Mouse (Mus musculus) brain, embryonic 18.5 days (tissue): ENCODE measurements at regions not wholly inside any gene's neighbourhood (a gene's known extent, or its start where the extent isn't known, plus 50 kb on each side); places are given as distances from the start of the nearest gene placed in this dataset.
A peak's percentile ranks its signal among the peaks of the same experiment; 100 is the strongest.

Experiments used
- DNase-seq: peaks from one replicate; pipeline ENCODE4 v3.0.0-alpha.2; 2012; ENCODE audit warnings: low read depth, low spot score

DNA sequence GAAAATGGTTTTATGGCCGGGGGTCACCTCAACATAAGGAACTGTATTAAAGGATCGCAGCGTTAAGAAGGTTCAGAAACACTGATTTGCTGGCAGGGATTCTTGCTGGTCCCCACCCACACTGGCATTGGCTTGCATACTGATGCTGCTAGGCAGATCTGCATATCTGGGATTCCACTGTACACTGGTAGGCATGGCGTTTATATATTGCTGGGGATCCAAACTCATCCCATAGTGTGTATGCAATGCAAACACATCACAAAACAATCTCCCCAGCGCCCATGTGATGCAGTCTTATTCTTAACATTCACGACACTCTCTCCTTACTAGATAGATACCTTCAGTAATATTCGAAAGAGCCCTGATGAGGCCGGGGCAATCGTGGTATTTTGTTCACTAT, 105.0 kb downstream of the Dyrk2 start:
- DNase-seq: no peak

DNA sequence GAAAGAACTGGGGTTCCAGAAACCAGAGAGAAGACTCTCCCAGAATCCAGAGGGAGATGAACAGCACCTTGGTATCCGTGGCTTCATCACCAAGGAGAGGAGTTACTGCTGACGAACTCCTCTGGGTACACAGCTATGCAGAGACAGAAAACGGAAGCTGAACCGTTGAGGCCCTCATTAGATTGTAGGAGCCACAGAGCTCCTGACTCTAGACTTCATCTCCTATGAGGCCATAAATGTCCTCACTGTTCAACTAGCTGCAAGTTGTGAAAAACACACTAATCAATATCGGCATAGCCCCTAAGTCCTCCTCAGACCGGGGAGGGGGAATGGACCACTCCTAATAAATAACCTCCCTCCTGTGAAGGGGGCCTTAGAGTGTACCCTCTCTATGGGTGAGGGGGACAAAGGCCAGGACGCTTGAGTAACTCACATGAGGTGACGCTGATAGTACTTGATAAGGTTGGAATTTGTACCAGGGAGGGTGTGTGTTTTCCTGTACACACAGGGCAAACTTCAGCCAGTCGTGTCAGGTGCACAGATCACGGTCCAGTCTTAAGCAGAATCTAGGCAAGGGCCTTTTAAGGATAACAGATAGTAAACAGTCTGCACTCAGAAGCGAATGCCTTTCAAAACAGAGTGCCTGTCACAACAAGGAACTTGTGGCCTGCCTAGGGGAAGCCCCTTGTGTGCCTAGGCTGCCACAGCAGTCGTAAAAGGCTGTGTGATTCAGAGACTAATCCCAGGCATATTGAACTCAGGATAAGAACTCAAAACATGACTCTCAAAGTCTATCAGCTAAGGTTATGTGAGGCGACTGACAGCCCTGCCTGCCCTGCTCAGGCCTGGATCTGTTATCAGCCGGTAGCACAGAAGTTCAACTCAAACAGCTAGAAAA, 104.2 kb downstream of the Dyrk2 start:
- no peak for DNase-seq

DNA sequence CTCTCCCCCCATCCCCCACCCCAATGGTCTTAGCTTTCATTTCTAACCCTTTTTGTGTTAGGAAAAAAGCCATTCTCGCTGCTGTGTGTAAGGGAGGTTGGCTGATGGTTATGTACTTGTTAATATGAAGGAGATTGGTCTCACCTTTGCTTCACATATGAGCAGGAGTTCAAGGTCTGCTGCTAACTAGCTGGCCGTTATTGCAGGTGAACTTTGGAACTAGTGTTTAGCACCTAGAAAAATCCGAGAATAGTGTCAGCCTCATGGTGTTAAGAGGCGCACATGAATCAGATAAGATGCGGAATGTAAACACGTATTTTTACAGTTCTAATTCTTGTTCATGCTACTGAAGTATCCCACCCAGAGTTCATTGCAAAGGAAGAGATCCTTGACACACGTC, 103.2 kb downstream of the Dyrk2 start:
- DNase-seq: no peak

DNA sequence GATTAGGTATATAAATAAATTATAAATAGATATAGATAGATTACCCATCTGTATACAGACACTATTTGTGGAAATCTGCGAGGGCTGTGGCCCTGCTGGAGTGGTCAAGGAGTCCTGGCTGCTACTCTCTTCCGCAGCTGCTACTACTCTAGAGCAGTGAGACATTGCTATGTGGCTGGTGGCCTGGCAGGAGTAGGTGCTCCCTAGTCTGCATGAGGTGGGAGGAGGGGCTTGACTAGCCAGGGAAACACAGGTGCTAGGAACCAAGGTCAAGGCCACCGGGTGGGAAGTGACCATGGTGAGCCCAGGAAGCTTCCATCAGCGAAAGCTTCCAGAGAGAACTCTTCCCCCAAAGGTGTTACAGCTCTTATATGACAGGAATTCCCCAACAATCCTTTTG, 100.3 kb downstream of the Dyrk2 start:
- no peak for DNase-seq

DNA sequence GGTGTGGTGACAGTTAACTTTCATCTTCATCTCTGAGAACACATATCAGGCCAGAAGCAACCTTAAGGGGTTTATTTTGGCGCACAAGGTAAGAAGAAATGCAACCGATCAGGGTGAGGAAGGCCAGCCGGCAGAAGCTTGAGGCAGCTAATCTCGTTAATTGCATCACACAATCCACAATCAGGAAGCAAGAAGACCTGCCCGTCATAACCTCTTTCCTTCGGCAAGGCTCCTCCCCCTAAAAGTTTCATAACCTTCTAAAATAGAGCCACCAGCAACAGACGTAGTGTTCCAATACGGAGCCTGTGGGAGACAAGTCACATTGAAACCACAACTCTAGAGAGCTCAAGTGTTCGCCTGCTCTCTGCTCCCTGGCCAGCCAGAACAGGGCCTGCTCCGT, 91.4 kb downstream of the Dyrk2 start:
- DNase-seq: no peak

DNA sequence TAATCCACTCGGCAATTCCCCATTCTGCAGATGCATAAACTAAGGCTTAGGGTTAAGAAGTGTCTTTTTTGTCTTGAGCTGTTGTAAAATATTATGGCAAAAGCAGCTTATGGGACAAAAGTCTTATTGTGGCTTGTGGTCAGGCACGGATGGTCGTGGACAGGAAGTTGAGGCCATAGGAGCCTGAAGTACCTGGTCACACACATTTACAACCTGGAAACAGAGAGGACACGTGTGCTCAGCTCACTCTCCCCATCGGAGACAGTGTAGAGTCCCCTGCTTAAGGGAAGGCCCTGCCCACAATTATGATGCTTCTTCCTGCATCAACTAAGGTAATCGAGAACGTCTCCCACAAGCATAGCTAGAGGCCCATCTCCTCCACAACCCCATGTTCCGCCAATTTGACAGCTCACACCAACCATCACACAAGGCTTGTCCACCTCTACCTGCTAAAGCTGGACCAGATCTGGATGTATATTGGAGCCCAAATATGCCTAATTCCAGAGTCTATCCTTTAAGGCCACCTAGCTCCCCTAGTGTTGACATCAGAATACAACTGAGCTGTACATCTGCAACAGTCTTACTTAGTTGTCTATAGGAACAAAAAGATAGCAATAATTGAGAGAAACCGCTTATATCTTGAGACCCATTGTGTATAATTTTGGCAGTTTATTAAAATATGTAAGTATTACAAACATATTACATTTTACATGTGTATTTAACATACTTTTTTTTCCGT, 89.0 kb downstream of the Dyrk2 start:
- no peak for DNase-seq

DNA sequence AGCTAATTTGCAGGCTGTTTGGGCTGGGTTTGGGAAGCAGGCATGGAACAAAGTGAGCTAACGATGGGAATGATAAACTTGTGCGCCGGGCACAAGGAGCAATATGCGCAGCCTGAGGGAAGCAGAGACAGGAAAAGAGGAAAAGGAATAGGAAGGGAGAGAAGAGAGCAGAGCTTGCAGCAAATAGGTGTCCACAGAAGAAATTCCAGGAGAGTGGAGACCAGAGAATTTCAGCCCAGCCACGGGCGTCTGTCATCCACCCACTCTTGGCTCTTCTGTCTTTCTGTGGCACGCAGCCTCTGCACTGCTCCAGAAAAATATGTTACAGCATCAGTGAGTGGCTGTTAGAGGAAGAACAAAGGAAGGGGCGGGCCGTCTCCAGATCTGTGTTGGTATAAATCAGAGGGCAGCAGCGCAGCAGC, 88.2 kb downstream of the Dyrk2 start:
- no peak for DNase-seq

DNA sequence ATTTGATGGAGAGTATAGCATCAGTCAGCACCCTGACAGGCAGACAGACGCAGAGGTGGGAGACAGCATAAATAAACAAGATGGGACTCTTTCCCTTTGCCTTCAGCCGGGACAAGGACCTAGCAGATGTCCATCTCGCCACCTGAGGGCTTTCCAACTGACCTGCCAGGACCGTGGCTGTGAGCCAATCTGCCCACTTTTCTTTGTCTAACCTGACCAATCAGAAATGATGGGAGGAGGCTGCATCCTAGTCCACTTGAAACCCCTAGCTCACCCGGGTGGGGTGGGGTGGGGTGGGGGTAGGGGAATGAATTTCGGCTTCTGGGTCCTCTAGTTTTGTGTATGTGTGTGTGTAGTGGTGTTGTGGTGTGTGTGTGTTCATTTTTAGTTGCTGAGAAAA, 87.4 kb downstream of the Dyrk2 start:
- DNase-seq: no peak

DNA sequence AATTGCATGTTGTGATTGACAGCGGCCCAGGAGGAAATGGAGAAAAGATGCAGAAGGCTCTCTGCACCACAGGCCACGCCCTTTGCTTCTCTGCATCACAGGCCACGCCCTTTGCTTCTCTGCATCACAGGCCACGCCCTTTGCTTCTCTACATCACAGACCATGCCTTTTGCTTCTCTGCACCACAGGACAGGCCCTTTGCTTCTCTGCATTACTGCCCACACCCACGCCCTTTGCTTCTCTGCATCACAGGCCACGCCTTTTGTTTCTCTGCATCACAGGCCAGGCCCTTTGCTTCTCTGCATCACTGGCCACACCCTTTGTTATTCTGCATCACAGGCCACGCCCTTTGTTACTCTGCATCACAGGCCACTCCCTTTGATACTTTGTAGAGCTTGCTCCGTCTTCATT, 82.7 kb downstream of the Dyrk2 start:
- DNase-seq: no peak

DNA sequence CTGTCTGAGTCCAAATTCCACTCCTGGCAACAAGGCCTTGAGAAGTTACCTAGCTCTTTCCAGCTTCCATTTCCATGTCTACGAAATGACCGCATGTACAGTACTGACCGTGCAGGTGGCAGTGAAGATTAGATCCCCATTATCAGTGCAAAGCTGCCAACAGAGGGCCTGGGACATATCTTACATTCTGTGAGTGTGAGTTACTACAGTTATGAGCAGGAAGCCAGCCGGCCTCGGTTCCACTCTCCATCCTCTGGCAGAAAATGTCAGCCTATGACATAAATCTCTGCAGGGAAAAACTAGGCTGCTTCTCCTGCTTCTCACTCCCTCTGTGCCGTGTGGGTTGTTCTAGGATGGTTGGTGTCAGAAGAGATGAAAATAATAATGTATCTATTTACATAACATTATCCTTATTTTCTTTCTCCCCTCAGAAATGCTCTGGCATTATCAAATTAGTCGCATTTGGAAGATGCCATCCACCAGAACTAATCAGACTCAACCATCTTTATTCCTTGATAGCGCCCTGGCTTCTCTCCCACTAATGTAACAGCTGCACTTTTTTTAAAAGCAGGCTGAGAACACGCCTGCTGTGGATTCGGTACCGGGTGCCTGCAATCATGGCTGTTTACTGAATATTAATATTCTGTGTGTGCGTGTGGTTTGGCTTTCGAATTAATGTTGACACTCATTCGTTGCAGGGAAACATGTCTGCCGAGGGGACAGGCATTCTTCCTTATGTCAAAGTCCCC, 77.5 kb downstream of the Dyrk2 start:
- peak; percentile 24 for DNase-seq

DNA sequence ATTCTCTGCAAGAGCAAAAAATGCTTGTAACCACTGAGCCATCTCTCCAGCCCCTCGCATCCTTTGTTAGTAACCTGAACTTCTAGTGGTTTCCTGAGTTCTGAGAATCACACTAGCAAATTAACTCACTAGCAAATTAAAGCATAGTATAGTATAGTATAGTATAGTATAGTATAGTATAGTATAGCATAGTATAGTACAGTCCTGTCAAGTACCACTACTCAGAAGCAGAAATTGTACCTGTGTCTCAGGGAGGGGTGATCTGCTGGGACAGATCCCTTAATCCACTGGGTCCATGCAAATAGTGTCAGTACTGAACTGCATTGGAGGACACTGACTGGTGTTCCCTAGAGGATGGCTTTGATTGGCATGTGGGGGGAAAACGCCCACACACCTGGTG, 76.2 kb downstream of the Dyrk2 start:
- DNase-seq: no peak

DNA sequence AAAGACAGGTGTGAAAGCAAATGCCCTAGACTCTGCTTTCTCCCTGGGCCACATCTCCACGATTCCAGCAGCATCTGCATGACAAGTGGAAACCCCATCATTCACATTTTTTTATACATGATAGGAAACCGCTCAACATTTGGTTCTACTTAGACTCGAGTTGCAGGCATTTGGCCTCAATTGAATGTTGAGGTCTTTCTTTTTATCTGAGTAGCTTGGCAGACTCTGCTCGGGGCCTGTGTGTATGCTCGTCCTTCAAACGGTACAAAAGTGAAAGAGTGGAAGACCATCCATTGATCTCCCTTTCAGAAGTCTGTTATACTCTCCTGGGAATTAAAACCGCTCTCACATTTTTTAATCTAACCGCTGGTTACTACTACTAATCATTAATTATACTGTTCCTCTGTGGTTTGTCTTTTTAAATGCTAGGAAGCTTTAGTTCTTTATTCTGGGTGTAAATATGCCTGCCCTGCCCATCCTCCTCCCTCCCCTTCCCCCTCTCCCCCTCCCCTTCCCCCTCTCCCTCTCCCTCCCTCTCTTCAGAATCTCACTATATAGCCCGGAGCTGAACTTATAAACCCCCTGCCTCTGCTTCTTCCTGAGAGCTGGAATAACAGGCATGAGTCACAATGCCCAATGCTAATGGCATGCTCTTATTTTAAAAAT, 75.5 kb downstream of the Dyrk2 start:
- no peak for DNase-seq

DNA sequence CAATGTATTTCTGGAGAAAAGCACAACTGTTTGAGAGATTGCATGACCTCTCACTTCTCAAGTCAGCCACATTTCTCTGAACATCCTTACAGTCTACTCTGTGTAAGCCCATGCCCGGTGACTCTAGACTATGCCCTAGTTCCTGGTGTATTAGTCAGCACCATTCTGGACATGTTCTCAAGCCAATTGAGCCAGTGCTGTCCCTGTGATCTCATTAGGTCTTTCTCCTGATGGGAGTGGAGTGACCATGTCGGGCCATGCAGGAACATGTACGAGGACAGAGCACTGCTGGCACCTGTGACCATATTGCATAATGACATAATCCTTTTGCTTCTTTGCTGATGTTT, 75.0 kb downstream of the Dyrk2 start:
- DNase-seq: no peak

DNA sequence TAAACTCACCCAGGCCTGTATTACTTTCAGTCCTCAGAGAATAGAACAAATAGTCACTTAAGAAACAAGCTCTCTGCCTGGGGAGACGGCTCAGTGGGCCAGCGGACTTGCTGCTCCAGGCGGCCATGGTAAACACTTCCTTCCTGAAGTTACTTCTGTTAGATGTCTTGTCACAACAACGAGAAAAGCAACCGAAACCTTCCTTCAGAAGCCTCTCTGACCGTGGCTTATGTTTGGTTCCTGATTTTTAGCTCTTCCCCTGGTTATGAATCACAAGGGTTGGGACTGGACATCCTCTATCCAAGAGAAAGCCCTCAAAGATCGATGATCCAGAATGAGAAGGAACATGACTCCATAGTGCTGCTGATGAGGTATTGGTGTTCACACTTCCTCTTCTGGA, 73.5 kb downstream of the Dyrk2 start:
- no peak for DNase-seq

DNA sequence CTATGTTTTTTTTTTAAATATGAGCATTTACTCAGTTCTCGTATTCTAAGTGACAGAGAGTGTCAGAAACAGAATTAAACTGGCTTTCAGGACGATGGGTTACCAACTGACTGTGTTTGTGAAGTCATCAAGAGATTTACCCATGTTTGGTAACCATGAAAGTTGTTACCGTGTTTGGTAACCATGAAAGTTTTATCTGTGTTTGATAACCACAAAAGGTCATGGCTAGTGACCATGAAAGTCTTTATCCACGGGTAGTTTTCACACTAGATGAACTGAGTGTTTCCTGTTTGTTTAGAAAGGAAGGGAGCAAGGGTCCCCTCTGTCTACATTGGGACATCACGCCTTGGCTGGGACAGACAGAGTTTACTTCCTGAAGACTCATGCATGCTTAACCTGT, 72.8 kb downstream of the Dyrk2 start:
- DNase-seq: no peak

DNA sequence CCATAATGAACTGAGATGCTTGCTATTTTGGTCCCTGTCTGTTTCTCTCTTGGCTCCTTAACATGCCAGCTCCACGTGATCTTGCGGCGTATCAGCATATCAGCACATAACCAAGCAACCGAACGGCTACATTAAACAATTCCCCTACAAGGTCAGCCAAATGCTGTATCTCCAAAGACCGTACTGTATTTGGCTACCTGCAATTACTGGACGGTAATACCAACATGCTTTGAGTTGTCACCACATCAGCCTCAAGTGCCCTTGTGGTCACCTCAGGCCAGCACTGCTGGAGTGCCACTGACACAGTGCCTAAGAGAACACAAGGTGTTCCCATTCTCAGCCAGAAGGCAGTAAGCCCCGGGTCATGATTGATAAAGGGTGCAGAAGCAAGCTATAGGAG, 70.2 kb downstream of the Dyrk2 start:
- DNase-seq: no peak

DNA sequence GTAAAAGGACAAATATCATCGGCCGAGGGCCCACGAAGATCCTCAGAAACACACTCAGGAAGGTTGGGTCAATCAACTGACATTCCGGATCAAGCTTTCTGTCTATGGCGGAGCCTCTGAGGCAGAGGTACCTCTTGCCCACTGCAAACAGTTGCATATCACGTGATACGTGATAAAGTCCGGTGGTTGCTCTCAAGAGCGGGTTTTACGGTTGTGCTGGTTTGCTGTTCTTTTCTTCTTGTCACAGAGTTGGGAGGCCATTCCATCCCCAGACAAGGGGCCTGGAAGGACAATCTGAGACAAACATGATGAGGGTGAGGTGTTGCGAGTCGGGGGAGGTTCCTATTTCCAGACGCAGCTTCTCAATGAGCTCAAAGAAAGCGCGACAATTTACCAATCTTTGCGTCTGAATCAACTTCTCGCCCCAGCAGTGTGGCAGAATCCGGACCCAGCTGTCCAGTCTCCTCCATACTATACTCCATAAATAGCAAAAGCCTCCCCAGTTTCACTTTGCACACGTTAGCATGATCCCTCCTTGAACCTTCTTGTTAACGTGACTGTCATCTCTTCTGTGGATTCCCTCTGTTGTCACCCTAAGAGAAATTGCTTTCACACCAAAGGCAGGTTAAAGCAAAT, 66.0 kb downstream of the Dyrk2 start:
- DNase-seq: no peak

DNA sequence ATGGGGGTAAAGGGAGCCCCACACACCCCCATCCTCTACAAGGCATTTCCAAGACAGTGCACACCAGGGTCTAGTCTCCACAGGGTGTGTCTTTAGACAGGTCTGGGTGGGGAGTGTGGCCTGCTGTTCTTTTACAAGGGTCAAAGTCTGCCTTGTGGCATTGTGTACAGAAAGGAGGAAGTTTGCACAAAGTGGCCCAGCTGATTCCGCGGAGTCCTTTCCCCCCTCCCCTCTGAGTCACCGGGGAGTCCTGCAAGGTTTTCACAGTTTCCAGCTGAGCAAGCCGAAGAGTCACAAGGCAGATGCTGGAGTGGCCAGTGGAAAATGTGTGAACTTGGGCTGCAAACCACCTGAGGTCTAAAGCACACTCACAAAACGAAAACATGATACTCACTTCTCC, 65.4 kb downstream of the Dyrk2 start:
- DNase-seq: no peak
